Mouse (Mus musculus): Measurements from ENCODE around the gene Dgki. TPM values are rescaled to one million over a fixed set of nuclear protein-coding genes. Genes with fewer than 3 reads are reported as not detected.
A peak's percentile ranks its signal among the peaks of the same experiment; 100 is the strongest.

Gene Dgki
- total and polyA plus RNA-seq, 2 experiments from 2014 or later, result 4.5 to 20.1 TPM

- H3K9ac ChIP-seq (replicated peaks; ENCODE audit: low read length), result no peak overlapping the region
- TF ChIP-seq CTCF (IDR thresholded peaks at IDR 0.05; ENCODE audit: low read depth), result no peak
- no peak overlapping the region for H3K27ac ChIP-seq
- H3K4me2 ChIP-seq (ENCODE audit: low read depth, low read length), result no peak overlapping the region
- no peak overlapping the region for H3K4me3 ChIP-seq (ENCODE audit: low read length)
- H3K4me1 ChIP-seq (ENCODE audit: insufficient read depth, low read length), result no peaks in the 10 kb centered on the region
- H3K36me3 ChIP-seq (ENCODE audit: insufficient read depth, low read length), result no peaks in the 10 kb centered on the region
- 67% methylated on average over 2 of the region's 2 CpGs for WGBS
- ATAC-seq (no peak), DNase-seq (ENCODE audit: low spot score) (no peak)
- H3K9me3 ChIP-seq (ENCODE audit: low read length), result no peaks in the 10 kb centered on the region
- no peaks in the 10 kb centered on the region for H3K27me3 ChIP-seq (ENCODE audit: insufficient read depth, low read length)
These were observed 403.3 kb downstream of the Dgki start for GRCm38 (mm10) chr6:36896656-36897055.

GRCm38 (mm10) chr6:36891820-36892219, 408.2 kb downstream of the Dgki start:
- ATAC-seq, result no peak

DNA sequence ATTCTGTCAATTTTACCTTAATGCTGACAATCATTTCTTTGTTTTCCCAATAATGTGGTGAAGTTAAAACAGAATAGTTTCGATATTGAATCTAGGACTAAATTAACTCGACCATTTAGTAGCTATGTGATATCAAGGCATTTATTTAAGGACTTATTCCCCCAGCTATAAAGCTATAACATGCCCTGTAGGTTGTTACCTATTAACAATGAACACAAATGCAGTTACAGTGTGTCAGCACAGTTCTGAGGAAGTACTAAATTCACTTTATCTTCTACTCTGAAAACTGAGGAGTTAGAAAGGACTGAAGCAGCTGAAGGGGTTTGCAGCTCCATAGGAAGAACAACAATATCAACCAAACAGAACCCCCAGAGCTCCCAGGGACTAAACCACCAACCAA, 409.2 kb downstream of the Dgki start:
- DNase-seq (ENCODE audit: low spot score) (no peak), ATAC-seq (no peak)
- Histone ChIP-seq H3K27me3 (ENCODE audit: insufficient read depth, low read length) (no peaks in the 10 kb centered on the region), H3K9ac (replicated peaks; ENCODE audit: low read length) (no peak overlapping the region), H3K27ac (no peak overlapping the region), H3K4me1 (ENCODE audit: insufficient read depth, low read length) (no peaks in the 10 kb centered on the region), H3K36me3 (ENCODE audit: insufficient read depth, low read length) (no peaks in the 10 kb centered on the region), H3K9me3 (ENCODE audit: low read length) (no peaks in the 10 kb centered on the region), H3K4me2 (ENCODE audit: low read depth, low read length) (no peak overlapping the region), H3K4me3 (ENCODE audit: low read length) (no peak overlapping the region)
- no peak for TF ChIP-seq CTCF (IDR thresholded peaks at IDR 0.05; ENCODE audit: low read depth)
- WGBS, result 46% methylated on average over 2 of the region's 2 CpGs

More at GRCm38 (mm10) chr6:36891820-36892219, 408.2 kb downstream of the Dgki start:
- 71% methylated on average over 5 of the region's 5 CpGs for WGBS
- no peaks in the 10 kb centered on the region for H3K9me3 ChIP-seq (ENCODE audit: low read length)
- H3K4me2 ChIP-seq (ENCODE audit: low read depth, low read length), result no peak overlapping the region
- no peak for DNase-seq (ENCODE audit: low spot score)
- H3K27me3 ChIP-seq (ENCODE audit: insufficient read depth, low read length), result no peaks in the 10 kb centered on the region
- no peak overlapping the region for H3K9ac ChIP-seq (replicated peaks; ENCODE audit: low read length)
- no peaks in the 10 kb centered on the region for H3K36me3 ChIP-seq (ENCODE audit: insufficient read depth, low read length)
- no peak for TF ChIP-seq CTCF (IDR thresholded peaks at IDR 0.05; ENCODE audit: low read depth)
- H3K27ac ChIP-seq, result no peak overlapping the region
- no peaks in the 10 kb centered on the region for H3K4me1 ChIP-seq (ENCODE audit: insufficient read depth, low read length)
- no peak overlapping the region for H3K4me3 ChIP-seq (ENCODE audit: low read length)

DNA sequence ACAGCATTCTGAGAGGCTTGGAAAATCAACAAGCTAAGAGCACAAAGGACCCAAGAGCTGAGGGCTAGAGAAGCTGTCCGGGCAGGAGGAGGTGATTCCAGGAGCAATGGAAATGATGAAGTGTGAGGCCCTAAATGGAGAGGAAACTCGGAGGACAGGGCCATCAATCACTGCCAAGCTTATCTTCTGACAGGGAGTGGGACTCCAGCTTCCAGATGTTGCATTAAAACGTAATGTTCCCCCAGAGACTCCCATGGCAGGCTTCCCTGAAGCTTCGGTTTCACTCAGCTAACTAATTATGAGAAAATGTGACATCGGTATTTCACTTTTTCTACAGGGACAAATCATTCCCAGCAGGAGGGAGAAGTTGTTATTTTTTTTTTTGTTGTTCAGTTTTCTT, 409.7 kb downstream of the Dgki start:
- ATAC-seq, result no peak

DNA sequence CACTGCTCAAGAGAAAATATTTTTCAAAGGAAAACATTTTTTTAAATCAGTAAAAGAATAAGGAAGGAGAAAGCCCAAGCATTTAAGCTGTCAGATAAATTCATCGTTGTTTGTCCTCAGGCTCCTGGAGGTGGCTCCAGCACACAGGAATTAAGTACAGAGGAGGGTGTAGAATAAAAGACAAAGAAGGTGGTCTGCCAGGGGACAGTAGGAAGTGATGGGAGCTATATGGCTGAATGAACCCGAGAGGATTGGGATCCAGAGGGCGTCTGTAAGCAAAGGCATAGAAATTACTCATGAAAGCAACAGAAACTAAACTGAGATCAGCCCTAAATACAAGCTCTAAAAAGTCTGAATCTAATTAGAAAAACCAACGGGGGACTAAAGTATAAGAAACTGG, 418.7 kb downstream of the Dgki start:
- 19% methylated on average over 4 of the region's 4 CpGs for WGBS
- Histone ChIP-seq H3K27ac (peak overlapping the region; percentile 62), H3K4me1 (ENCODE audit: insufficient read depth, low read length) (no peaks in the 10 kb centered on the region; the same call in 1 of the 2 replicates), H3K9ac (replicated peaks; ENCODE audit: low read length) (no peak overlapping the region), H3K4me3 (ENCODE audit: low read length) (no peak overlapping the region), H3K27me3 (ENCODE audit: insufficient read depth, low read length) (no peaks in the 10 kb centered on the region), H3K4me2 (ENCODE audit: low read depth, low read length) (peak overlapping the region; percentile 0; the same call in 1 of the 2 replicates), H3K9me3 (ENCODE audit: low read length) (no peaks in the 10 kb centered on the region), H3K36me3 (ENCODE audit: insufficient read depth, low read length) (no peaks in the 10 kb centered on the region)
- no peak for TF ChIP-seq CTCF (IDR thresholded peaks at IDR 0.05; ENCODE audit: low read depth)
- peak; percentile 29; the same call in 1 of the 2 replicates for ATAC-seq
- no peak for DNase-seq (ENCODE audit: low spot score)

More for the DNA sequence above, 409.7 kb downstream of the Dgki start:
- H3K4me1 ChIP-seq (ENCODE audit: insufficient read depth, low read length), result no peaks in the 10 kb centered on the region
- H3K27ac ChIP-seq, result no peak overlapping the region
- no peak for TF ChIP-seq CTCF (IDR thresholded peaks at IDR 0.05; ENCODE audit: low read depth)
- no peaks in the 10 kb centered on the region for H3K36me3 ChIP-seq (ENCODE audit: insufficient read depth, low read length)
- no peak overlapping the region for H3K9ac ChIP-seq (replicated peaks; ENCODE audit: low read length)
- peak; percentile 53 for DNase-seq (ENCODE audit: low spot score)
- no peak overlapping the region for H3K4me2 ChIP-seq (ENCODE audit: low read depth, low read length)
- no peaks in the 10 kb centered on the region for H3K27me3 ChIP-seq (ENCODE audit: insufficient read depth, low read length)
- no peaks in the 10 kb centered on the region for H3K9me3 ChIP-seq (ENCODE audit: low read length)
- 21% methylated on average over 5 of the region's 5 CpGs for WGBS
- H3K4me3 ChIP-seq (ENCODE audit: low read length), result no peak overlapping the region

- peak; percentile 66 for DNase-seq (ENCODE audit: low spot score)
- Histone ChIP-seq H3K4me1 (ENCODE audit: insufficient read depth, low read length) (no peaks in the 10 kb centered on the region; the same call in none of the 2 replicates), H3K4me2 (ENCODE audit: low read depth, low read length) (peak overlapping the region; percentile 0), H3K9me3 (ENCODE audit: low read length) (no peaks in the 10 kb centered on the region), H3K36me3 (ENCODE audit: insufficient read depth, low read length) (no peaks in the 10 kb centered on the region), H3K27me3 (ENCODE audit: insufficient read depth, low read length) (no peaks in the 10 kb centered on the region), H3K9ac (replicated peaks; ENCODE audit: low read length) (no peak overlapping the region), H3K4me3 (ENCODE audit: low read length) (no peak overlapping the region), H3K27ac (peak overlapping the region; percentile 62)
- WGBS, result 20% methylated on average over 7 of the region's 7 CpGs
- ATAC-seq, result peak; percentile 75; the same call in 1 of the 2 replicates
- no peak for TF ChIP-seq CTCF (IDR thresholded peaks at IDR 0.05; ENCODE audit: low read depth)
These were observed 419.2 kb downstream of the Dgki start for GRCm38 (mm10) chr6:36880643-36881263.

DNA sequence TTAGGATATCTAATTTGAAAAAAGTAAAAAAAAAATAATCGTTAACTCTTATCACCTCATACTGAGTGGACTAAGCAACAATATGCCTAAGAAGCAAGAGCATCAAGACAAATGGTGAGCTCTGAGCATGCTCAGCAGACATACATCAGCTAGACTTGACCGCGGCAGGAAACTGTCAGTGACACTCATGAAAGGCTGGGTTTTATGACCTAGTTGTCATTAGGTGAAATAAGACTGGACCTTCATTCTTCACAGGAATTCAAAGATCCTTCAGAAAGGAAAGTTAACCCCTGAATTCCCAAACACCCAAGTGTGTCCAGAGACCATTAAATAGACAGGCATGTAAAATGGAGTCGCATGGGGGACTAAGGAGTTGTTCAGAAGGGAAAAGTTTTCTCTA, 422.6 kb downstream of the Dgki start:
- no peak for DNase-seq (ENCODE audit: low spot score)
- no peak overlapping the region for H3K4me2 ChIP-seq (ENCODE audit: low read depth, low read length)
- no peak for TF ChIP-seq CTCF (IDR thresholded peaks at IDR 0.05; ENCODE audit: low read depth)

More for the DNA sequence above, 422.6 kb downstream of the Dgki start:
- 80% methylated on average over 4 of the region's 4 CpGs for WGBS
- Histone ChIP-seq H3K27me3 (ENCODE audit: insufficient read depth, low read length) (no peaks in the 10 kb centered on the region), H3K36me3 (ENCODE audit: insufficient read depth, low read length) (no peaks in the 10 kb centered on the region), H3K9ac (replicated peaks; ENCODE audit: low read length) (no peak overlapping the region), H3K9me3 (ENCODE audit: low read length) (no peaks in the 10 kb centered on the region), H3K4me3 (ENCODE audit: low read length) (no peak overlapping the region), H3K4me1 (ENCODE audit: insufficient read depth, low read length) (no peaks in the 10 kb centered on the region; the same call in none of the 2 replicates), H3K27ac (no peak overlapping the region)
- no peak for ATAC-seq

All from hindbrain, postnatal 0 days (tissue).